Mouse (Mus musculus): ENCODE results near the gene Pax3. TPM values are rescaled to one million over a fixed set of nuclear protein-coding genes. Genes with fewer than 3 reads are reported as not detected.
A peak's percentile ranks its signal among the peaks of the same experiment; 100 is the strongest.

The Pax3 gene
- polyA plus RNA-seq, 1 experiment from 2014 or later = not detected

- 0 out of 2 replicates have a peak, but pooled peaks have one; percentile 36 for ATAC-seq (ENCODE audit: insufficient number of reproducible peaks, insufficient read depth, low FRiP score, low read depth)
These were observed 19.7 kb upstream of the Pax3 start for GRCm38 (mm10) chr1:78216509-78217141.

DNA sequence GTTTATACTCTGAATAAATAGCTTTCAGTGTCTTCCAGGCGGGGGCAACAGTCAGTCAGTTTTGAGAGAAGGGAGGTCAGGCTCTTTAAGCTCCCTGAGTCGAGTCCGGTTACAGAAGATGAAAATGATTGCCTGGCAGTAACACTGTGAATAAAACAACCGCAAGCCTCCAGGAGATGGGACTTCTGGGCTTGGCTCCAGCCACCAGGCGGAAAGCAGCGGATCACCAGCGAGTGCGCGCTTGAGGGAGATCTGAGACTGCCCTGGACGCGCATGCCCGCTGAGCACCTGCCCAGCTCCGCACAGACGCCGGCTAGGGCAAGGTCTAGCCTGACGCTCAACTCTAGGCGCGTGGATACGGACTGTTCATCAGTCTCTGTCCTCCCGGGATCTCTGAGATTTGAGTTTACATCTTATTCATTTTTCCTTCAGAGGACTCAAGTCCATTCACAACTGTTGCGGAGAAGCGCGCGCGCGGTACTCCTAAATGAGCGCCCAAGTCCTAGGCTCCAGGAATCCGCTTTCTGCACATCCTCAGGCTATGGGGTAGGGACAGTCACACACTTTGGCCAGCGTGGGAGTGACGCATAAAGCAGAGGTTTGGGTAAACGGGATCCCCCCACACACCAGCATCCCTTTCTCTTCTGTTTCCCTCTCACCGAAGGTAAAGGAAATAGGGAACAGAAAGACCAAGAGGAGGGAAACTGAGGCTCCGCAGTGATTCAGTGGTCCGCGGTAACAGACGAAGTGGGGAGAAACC, 19.0 kb upstream of the Pax3 start:
- WGBS = under 1% methylated on average over 36 of the region's 36 CpGs
- no peak for ATAC-seq (ENCODE audit: insufficient number of reproducible peaks, insufficient read depth, low FRiP score, low read depth)
- peak overlapping the region; percentile 41 for H3K4me3 ChIP-seq (ENCODE audit: low read depth, low read length)

More at GRCm38 (mm10) chr1:78216509-78217141, 19.7 kb upstream of the Pax3 start:
- peak overlapping the region; percentile 18; the same call in 1 of the 2 replicates for H3K9ac ChIP-seq (replicated peaks; ENCODE audit: low read depth, low read length)
- no peaks in the 10 kb centered on the region for H3K36me3 ChIP-seq (ENCODE audit: control insufficient read depth, insufficient read depth, low read length)
- peak overlapping the region; percentile 41 for H3K4me3 ChIP-seq (ENCODE audit: low read depth, low read length)
- peaks cover 80% of the 10 kb centered on the region for H3K27me3 ChIP-seq (ENCODE audit: control insufficient read depth, insufficient read depth, low read length)
- no peak overlapping the region for H3K27ac ChIP-seq (ENCODE audit: low read length)
- H3K4me1 ChIP-seq (ENCODE audit: control insufficient read depth, insufficient read depth, low read length) = peaks cover 8% of the 10 kb centered on the region; the same call in 1 of the 2 replicates
- peak overlapping the region; percentile 98 for H3K4me2 ChIP-seq (replicated peaks; ENCODE audit: low read depth, low read length)
- WGBS = under 1% methylated on average over 59 of the region's 79 CpGs
- H3K9me3 ChIP-seq (ENCODE audit: control insufficient read depth, low read depth, low read length) = no peaks in the 10 kb centered on the region

DNA sequence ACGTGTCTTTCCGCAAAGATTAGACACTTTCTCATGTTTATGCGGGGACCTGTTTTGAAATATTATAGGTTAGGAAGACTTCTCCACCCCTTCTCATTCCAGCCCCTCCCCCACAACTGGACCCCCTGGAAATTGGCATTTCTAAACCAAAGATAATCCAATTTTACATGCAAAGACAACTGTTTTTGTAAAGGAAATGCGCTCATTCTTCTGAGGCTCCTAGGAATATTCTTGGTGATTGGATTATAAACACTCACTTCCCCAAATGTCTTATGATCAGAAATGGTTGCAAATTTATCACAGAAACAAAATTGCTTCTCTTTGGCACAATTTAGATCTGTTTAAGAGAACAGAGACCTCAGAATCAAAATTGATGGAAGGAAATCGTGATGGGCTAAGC, 14.1 kb upstream of the Pax3 start:
- peaks cover 91% of the 10 kb centered on the region for H3K27me3 ChIP-seq (ENCODE audit: control insufficient read depth, insufficient read depth, low read length)
- H3K9ac ChIP-seq (replicated peaks; ENCODE audit: low read depth, low read length) = no peak overlapping the region
- no peak for ATAC-seq (ENCODE audit: insufficient number of reproducible peaks, insufficient read depth, low FRiP score, low read depth)
- H3K27ac ChIP-seq (ENCODE audit: low read length) = no peak overlapping the region
- H3K4me3 ChIP-seq (ENCODE audit: low read depth, low read length) = no peak overlapping the region
- WGBS = 4% methylated on average over 5 of the region's 5 CpGs
- H3K36me3 ChIP-seq (ENCODE audit: control insufficient read depth, insufficient read depth, low read length) = no peaks in the 10 kb centered on the region
- no peaks in the 10 kb centered on the region for H3K9me3 ChIP-seq (ENCODE audit: control insufficient read depth, low read depth, low read length)
- no peak overlapping the region for H3K4me2 ChIP-seq (replicated peaks; ENCODE audit: low read depth, low read length)
- no peaks in the 10 kb centered on the region for H3K4me1 ChIP-seq (ENCODE audit: control insufficient read depth, insufficient read depth, low read length)

More for the DNA sequence above, 19.0 kb upstream of the Pax3 start:
- Histone ChIP-seq H3K9ac (replicated peaks; ENCODE audit: low read depth, low read length) (no peak overlapping the region), H3K9me3 (ENCODE audit: control insufficient read depth, low read depth, low read length) (no peaks in the 10 kb centered on the region), H3K4me2 (replicated peaks; ENCODE audit: low read depth, low read length) (peak overlapping the region; percentile 98), H3K4me1 (ENCODE audit: control insufficient read depth, insufficient read depth, low read length) (peaks cover 8% of the 10 kb centered on the region; the same call in 1 of the 2 replicates), H3K27ac (ENCODE audit: low read length) (no peak overlapping the region), H3K36me3 (ENCODE audit: control insufficient read depth, insufficient read depth, low read length) (no peaks in the 10 kb centered on the region), H3K27me3 (ENCODE audit: control insufficient read depth, insufficient read depth, low read length) (peaks cover 87% of the 10 kb centered on the region)

DNA sequence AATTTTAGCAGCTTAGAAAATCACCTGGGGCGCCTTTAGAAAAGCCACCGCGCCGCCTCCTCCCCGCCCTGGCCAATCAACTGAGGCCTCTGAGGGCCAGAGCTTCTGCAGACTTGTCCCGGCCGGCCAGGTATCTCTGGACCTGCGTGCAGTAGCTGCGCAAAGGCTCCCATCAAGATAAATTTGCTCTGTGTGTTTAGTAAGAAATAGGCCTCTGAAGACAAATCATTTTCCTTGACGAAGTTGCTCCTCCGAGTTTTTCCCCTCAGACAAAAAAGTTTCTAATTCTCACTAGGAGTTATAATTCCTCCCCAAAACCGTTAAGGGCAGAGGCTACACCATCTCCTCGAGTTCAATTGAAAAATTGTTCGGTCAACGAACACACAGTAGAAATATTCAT, 13.6 kb upstream of the Pax3 start:
- no peak for ATAC-seq (ENCODE audit: insufficient number of reproducible peaks, insufficient read depth, low FRiP score, low read depth)
- no peak overlapping the region for H3K4me3 ChIP-seq (ENCODE audit: low read depth, low read length)

DNA sequence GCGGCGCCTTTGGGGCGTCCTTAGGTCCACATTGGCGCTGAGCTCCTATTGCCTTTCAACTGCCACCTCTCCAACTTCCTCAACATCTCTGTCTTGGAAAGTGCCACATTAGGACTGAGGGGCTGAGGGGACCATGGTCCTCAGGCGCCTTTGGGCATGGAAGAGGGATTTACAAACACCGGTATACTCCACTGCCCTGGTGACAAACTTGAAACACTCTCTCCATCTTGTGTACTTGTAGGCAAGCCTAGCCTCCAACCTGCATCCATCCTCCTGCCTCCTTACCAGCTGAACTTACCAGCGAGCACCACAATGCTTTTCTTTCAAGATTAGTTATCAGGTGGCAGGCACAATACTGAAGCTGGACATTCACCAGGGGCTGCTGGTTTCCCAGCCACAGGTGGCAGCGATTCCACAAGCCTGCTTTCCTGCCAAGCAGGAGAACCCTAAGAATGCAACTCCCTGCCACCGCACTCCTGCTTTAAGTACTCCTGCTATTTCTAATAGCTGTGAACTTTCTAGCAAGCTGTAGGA, 11.4 kb upstream of the Pax3 start:
- H3K36me3 ChIP-seq (ENCODE audit: control insufficient read depth, insufficient read depth, low read length) = no peaks in the 10 kb centered on the region
- H3K27me3 ChIP-seq (ENCODE audit: control insufficient read depth, insufficient read depth, low read length) = peaks cover 94% of the 10 kb centered on the region
- no peaks in the 10 kb centered on the region for H3K9me3 ChIP-seq (ENCODE audit: control insufficient read depth, low read depth, low read length)
- no peak overlapping the region for H3K4me3 ChIP-seq (ENCODE audit: low read depth, low read length)
- ATAC-seq (ENCODE audit: insufficient number of reproducible peaks, insufficient read depth, low FRiP score, low read depth) = no peak
- no peaks in the 10 kb centered on the region for H3K4me1 ChIP-seq (ENCODE audit: control insufficient read depth, insufficient read depth, low read length)
- no peak overlapping the region for H3K4me2 ChIP-seq (replicated peaks; ENCODE audit: low read depth, low read length)
- H3K9ac ChIP-seq (replicated peaks; ENCODE audit: low read depth, low read length) = no peak overlapping the region
- 3% methylated on average over 9 of the region's 9 CpGs for WGBS
- no peak overlapping the region for H3K27ac ChIP-seq (ENCODE audit: low read length)

More for the DNA sequence above, 13.6 kb upstream of the Pax3 start:
- WGBS = 1% methylated on average over 15 of the region's 15 CpGs
- H3K9me3 ChIP-seq (ENCODE audit: control insufficient read depth, low read depth, low read length) = no peaks in the 10 kb centered on the region
- peaks cover 91% of the 10 kb centered on the region for H3K27me3 ChIP-seq (ENCODE audit: control insufficient read depth, insufficient read depth, low read length)
- no peak overlapping the region for H3K27ac ChIP-seq (ENCODE audit: low read length)
- no peak overlapping the region for H3K4me2 ChIP-seq (replicated peaks; ENCODE audit: low read depth, low read length)
- H3K36me3 ChIP-seq (ENCODE audit: control insufficient read depth, insufficient read depth, low read length) = no peaks in the 10 kb centered on the region
- no peaks in the 10 kb centered on the region for H3K4me1 ChIP-seq (ENCODE audit: control insufficient read depth, insufficient read depth, low read length)
- no peak overlapping the region for H3K9ac ChIP-seq (replicated peaks; ENCODE audit: low read depth, low read length)

GRCm38 (mm10) chr1:78204341-78204740, 7.4 kb upstream of the Pax3 start:
- H3K9ac ChIP-seq (replicated peaks; ENCODE audit: low read depth, low read length) = no peak overlapping the region
- peaks cover 77% of the 10 kb centered on the region for H3K27me3 ChIP-seq (ENCODE audit: control insufficient read depth, insufficient read depth, low read length)
- H3K4me3 ChIP-seq (ENCODE audit: low read depth, low read length) = peak overlapping the region; percentile 32; the same call in 1 of the 2 replicates

GRCm38 (mm10) chr1:78203622-78204211, 6.8 kb upstream of the Pax3 start:
- Histone ChIP-seq H3K27ac (ENCODE audit: low read length) (no peak overlapping the region), H3K4me1 (ENCODE audit: control insufficient read depth, insufficient read depth, low read length) (no peaks in the 10 kb centered on the region), H3K4me2 (replicated peaks; ENCODE audit: low read depth, low read length) (peak overlapping the region; percentile 42), H3K9ac (replicated peaks; ENCODE audit: low read depth, low read length) (no peak overlapping the region), H3K36me3 (ENCODE audit: control insufficient read depth, insufficient read depth, low read length) (no peaks in the 10 kb centered on the region), H3K27me3 (ENCODE audit: control insufficient read depth, insufficient read depth, low read length) (peaks cover 78% of the 10 kb centered on the region), H3K4me3 (ENCODE audit: low read depth, low read length) (peak overlapping the region; percentile 32), H3K9me3 (ENCODE audit: control insufficient read depth, low read depth, low read length) (no peaks in the 10 kb centered on the region)
- WGBS = under 1% methylated on average over 33 of the region's 33 CpGs
- no peak for ATAC-seq (ENCODE audit: insufficient number of reproducible peaks, insufficient read depth, low FRiP score, low read depth)

More at GRCm38 (mm10) chr1:78204341-78204740, 7.4 kb upstream of the Pax3 start:
- H3K4me1 ChIP-seq (ENCODE audit: control insufficient read depth, insufficient read depth, low read length) = no peaks in the 10 kb centered on the region
- ATAC-seq (ENCODE audit: insufficient number of reproducible peaks, insufficient read depth, low FRiP score, low read depth) = no peak
- no peaks in the 10 kb centered on the region for H3K9me3 ChIP-seq (ENCODE audit: control insufficient read depth, low read depth, low read length)
- no peak overlapping the region for H3K27ac ChIP-seq (ENCODE audit: low read length)
- no peak overlapping the region; the same call in 1 of the 2 replicates for H3K4me2 ChIP-seq (replicated peaks; ENCODE audit: low read depth, low read length)
- WGBS = 10% methylated on average over 4 of the region's 4 CpGs
- H3K36me3 ChIP-seq (ENCODE audit: control insufficient read depth, insufficient read depth, low read length) = no peaks in the 10 kb centered on the region

- ATAC-seq (ENCODE audit: insufficient number of reproducible peaks, insufficient read depth, low FRiP score, low read depth) = peak; percentile 11; the same call in 1 of the 2 replicates
- peaks cover 76% of the 10 kb centered on the region for H3K27me3 ChIP-seq (ENCODE audit: control insufficient read depth, insufficient read depth, low read length)
- no peak overlapping the region for H3K9ac ChIP-seq (replicated peaks; ENCODE audit: low read depth, low read length)
- H3K4me2 ChIP-seq (replicated peaks; ENCODE audit: low read depth, low read length) = peak overlapping the region; percentile 42
- no peaks in the 10 kb centered on the region for H3K9me3 ChIP-seq (ENCODE audit: control insufficient read depth, low read depth, low read length)
- H3K4me1 ChIP-seq (ENCODE audit: control insufficient read depth, insufficient read depth, low read length) = no peaks in the 10 kb centered on the region
- H3K36me3 ChIP-seq (ENCODE audit: control insufficient read depth, insufficient read depth, low read length) = no peaks in the 10 kb centered on the region
- H3K27ac ChIP-seq (ENCODE audit: low read length) = no peak overlapping the region
- under 1% methylated on average over 14 of the region's 14 CpGs for WGBS
- peak overlapping the region; percentile 32 for H3K4me3 ChIP-seq (ENCODE audit: low read depth, low read length)
These were observed 6.2 kb upstream of the Pax3 start for GRCm38 (mm10) chr1:78203086-78203614.
